Comparison of ENCODE assay signal across 9 mouse cellular contexts in genomic region chr2:32876490-32877302, GRCm38 (mm10). TPM values are rescaled to one million over a fixed set of nuclear protein-coding genes. Genes with fewer than 3 reads are reported as not detected.
DNase-seq lines count a peak whose midpoint lies in the region; ATAC-seq and TF ChIP-seq lines count a peak whose summit lies in the region.
"Had no signal": no experiment of that assay in that cellular context is flagged by ENCODE, and none has a peak within 500 bp of the region (broad histone marks: within the 10 kb centered on the region; RNA-seq: fewer than 3 reads in every experiment).

No protein-coding gene starts in this region.

- TF ChIP-seq CTCF in liver, embryonic 14.5 days (IDR thresholded peaks at IDR 0.05; ENCODE audit: low read depth), result 0 out of 2 replicates have a peak, but pooled peaks have one; percentile 3

- no peaks in the 10 kb centered on the region for H3K9me3 ChIP-seq in heart, embryonic 13.5 days
- no peaks in the 10 kb centered on the region for H3K9me3 ChIP-seq in liver, embryonic 14.5 days (ENCODE audit: control insufficient read depth, low read length)
- H3K9me3 ChIP-seq in stomach, embryonic 15.5 days, result no peaks in the 10 kb centered on the region

- peaks cover 70% of the 10 kb centered on the region for H3K4me1 ChIP-seq in heart, embryonic 13.5 days
- peaks cover 6 to 23% of the 10 kb centered on the region in 2 experiments for H3K4me1 ChIP-seq in liver, embryonic 14.5 days (replicated peaks; ENCODE audit: control insufficient read depth in 2 of 2, insufficient read depth in 2 of 2, low read length in 1 of 2)
- H3K4me1 ChIP-seq in stomach, embryonic 15.5 days, result peaks cover 64% of the 10 kb centered on the region

- H3K9ac ChIP-seq in heart, embryonic 13.5 days, result peak overlapping the region; percentile 93
- H3K9ac ChIP-seq in liver, embryonic 14.5 days (replicated peaks), result peak overlapping the region; percentile 23
- H3K9ac ChIP-seq in stomach, embryonic 15.5 days, result peak overlapping the region; percentile 94

- H3K4me2 ChIP-seq in heart, embryonic 13.5 days, result peak overlapping the region; percentile 82
- peak overlapping the region; percentile 79 for H3K4me2 ChIP-seq in liver, embryonic 14.5 days (ENCODE audit: low read depth)
- peak overlapping the region; percentile 85 for H3K4me2 ChIP-seq in stomach, embryonic 15.5 days

- TF ChIP-seq EP300 in liver, embryonic 14.5 days (IDR thresholded peaks at IDR 0.05; ENCODE audit: low read depth), result no peak

- DNase-seq in heart, adult 11 months, result peak; percentile 97
- DNase-seq in heart, postnatal 36 days, result no peak
- peak; percentile 52 for DNase-seq in NIH3T3 (ENCODE audit: low read depth)
- DNase-seq in liver, embryonic 14.5 days (ENCODE audit: low read depth in 3 of 3, low spot score in 3 of 3), result no peak
- no peak for DNase-seq in T-cell, adult 2 months (ENCODE audit: low spot score)
- DNase-seq in ovary, postnatal 10 days (ENCODE audit: low spot score), result no peak

- H3K27ac ChIP-seq in heart, embryonic 13.5 days (replicated peaks), result peak overlapping the region; percentile 97
- no peak overlapping the region for H3K27ac ChIP-seq in liver, embryonic 14.5 days
- peak overlapping the region; percentile 95 for H3K27ac ChIP-seq in stomach, embryonic 15.5 days

- H3K36me3 ChIP-seq in heart, embryonic 13.5 days, result no peaks in the 10 kb centered on the region
- H3K36me3 ChIP-seq in liver, embryonic 14.5 days (replicated peaks; ENCODE audit: control insufficient read depth, insufficient read depth, low read depth), result no peaks in the 10 kb centered on the region
- H3K36me3 ChIP-seq in stomach, embryonic 15.5 days, result no peaks in the 10 kb centered on the region

- intact Hi-C loops in heart, postnatal 36 days (cut with DNase I), result loop anchor here (2.0 kb wide), 1 partner anchor 36 kb away; no protein-coding TSS in a partner anchor

- H3K4me3 ChIP-seq in heart, embryonic 13.5 days, result peak overlapping the region; percentile 75
- peak overlapping the region; percentile 60 to 67 for H3K4me3 ChIP-seq in liver, embryonic 14.5 days (ENCODE audit: insufficient read depth in 1 of 2, low read depth in 2 of 2, low read length in 2 of 2)
- peak overlapping the region; percentile 83 for H3K4me3 ChIP-seq in stomach, embryonic 15.5 days (replicated peaks)

- H3K27me3 ChIP-seq in heart, embryonic 13.5 days (replicated peaks), result no peaks in the 10 kb centered on the region
- H3K27me3 ChIP-seq in liver, embryonic 14.5 days (ENCODE audit: control insufficient read depth, insufficient read depth, low read length), result no peaks in the 10 kb centered on the region; the same call in 1 of the 2 replicates
- no peaks in the 10 kb centered on the region for H3K27me3 ChIP-seq in stomach, embryonic 15.5 days (replicated peaks)
- H3K27me3 ChIP-seq: Patski had no signal

- ATAC-seq in heart, embryonic 13.5 days (ENCODE audit: extremely low read depth, insufficient number of reproducible peaks, low FRiP score, low TSS enrichment), result no peak
- peak; percentile 19; the same call in 1 of the 2 replicates for ATAC-seq in liver, embryonic 14.5 days (ENCODE audit: insufficient read depth)
- ATAC-seq in stomach, embryonic 15.5 days (ENCODE audit: insufficient read depth, low FRiP score, low read depth), result no peak

- WGBS in heart, embryonic 13.5 days, result 2% methylated on average over 20 of the region's 20 CpGs
- 7% methylated on average over 20 of the region's 20 CpGs for WGBS in liver, embryonic 14.5 days (ENCODE audit: insufficient replicate concordance)
- 2% methylated on average over 20 of the region's 20 CpGs for WGBS in stomach, embryonic 15.5 days

RNA-seq across cellular contexts. Expression of gene Fam129b, which starts 0.8 kb away (rescaled TPM):
- total RNA-seq in heart, postnatal 36 days (2021), result 10 to 100 TPM; 22.5 to 26.9 TPM
- polyA plus RNA-seq in heart, embryonic 13.5 days (2015; fragmentation: Nextera tagmentation; extraction: Ambion mirVana), result 46.4 and 47.1 TPM in 2 replicates
- 5.7 and 5.9 TPM in 2 replicates for polyA plus RNA-seq in liver, embryonic 14.5 days (2012; rRNA removed)
- 2.7 and 2.9 TPM in 2 replicates for polyA plus RNA-seq in liver, embryonic 14.5 days (2014; fragmentation: Nextera tagmentation; extraction: Ambion mirVana)
- 67.1 and 73.6 TPM in 2 replicates for polyA plus RNA-seq in stomach, embryonic 15.5 days (2015; fragmentation: Nextera tagmentation; extraction: Ambion mirVana)

RNA-seq across cellular contexts. Expression of gene Stxbp1, which starts 29.7 kb away (rescaled TPM):
- total RNA-seq in heart, postnatal 36 days (2021), result 10 to 100 TPM; 10.1 to 14.3 TPM
- 23.6 and 24.8 TPM in 2 replicates for polyA plus RNA-seq in heart, embryonic 13.5 days (2015; fragmentation: Nextera tagmentation; extraction: Ambion mirVana)
- 1.4 and 2.1 TPM in 2 replicates for polyA plus RNA-seq in liver, embryonic 14.5 days (2012; rRNA removed)
- 2.3 and 2.6 TPM in 2 replicates for polyA plus RNA-seq in liver, embryonic 14.5 days (2014; fragmentation: Nextera tagmentation; extraction: Ambion mirVana)
- 20.0 and 21.4 TPM in 2 replicates for polyA plus RNA-seq in stomach, embryonic 15.5 days (2015; fragmentation: Nextera tagmentation; extraction: Ambion mirVana)

Comparison
In these comparisons a context has a peak if more than half of its experiments do, and no peak if none do; other contexts are left out.
1. DNase-seq: peak in heart, adult 11 months (single experiment) and NIH3T3 (single experiment); none in heart, postnatal 36 days (0 of 2), liver, embryonic 14.5 days (0 of 3), T-cell, adult 2 months (single experiment) and ovary, postnatal 10 days (single experiment).
2. H3K9ac ChIP-seq: peak in every context shown above with its lines; median percentile 94 in stomach, embryonic 15.5 days; 93 in heart, embryonic 13.5 days; 23 in liver, embryonic 14.5 days.
3. Peak in every context shown above with its lines, with median percentiles within 50 percentile points of each other: H3K4me2 ChIP-seq and H3K4me3 ChIP-seq.